Mouse (Mus musculus) stomach, embryonic 16.5 days (tissue): ENCODE data around the gene Sarm1. TPM values are rescaled to one million over a fixed set of nuclear protein-coding genes. Genes with fewer than 3 reads are reported as not detected.
A peak's percentile ranks its signal among the peaks of the same experiment; 100 is the strongest.

Source experiments
- ATAC-seq: fragments of 200-750 bp; cut with Nextera tagmentation; 2 replicates; pipeline ENCODE4 v1.8.0; 2017; ENCODE audit warnings: moderate number of reproducible peaks, moderate TSS enrichment; ENCODE audit not compliant: insufficient read depth, low FRiP score
- H3K27ac ChIP-seq: fragments of 300-500 bp; sonication (generic); 2 replicates; pipeline ENCODE4 v1.5.1; 2014; ENCODE audit warnings: low read length
- H3K27me3 ChIP-seq: fragments of 300-500 bp; sonication (generic); 2 replicates; pipeline ENCODE4 v1.6.1; 2014; ENCODE audit warnings: low read length, control low read depth, mixed read lengths; ENCODE audit not compliant: control insufficient read depth, insufficient read depth
- H3K36me3 ChIP-seq: fragments of 300-500 bp; sonication (generic); 2 replicates; pipeline ENCODE4 v1.6.1; 2014; ENCODE audit warnings: low read length; ENCODE audit not compliant: control insufficient read depth, insufficient read depth
- H3K4me1 ChIP-seq: fragments of 300-500 bp; sonication (generic); 2 replicates; pipeline ENCODE4 v1.6.1; 2014; ENCODE audit warnings: low read length, control low read depth, mixed read lengths; ENCODE audit not compliant: control insufficient read depth, insufficient read depth
- H3K4me2 ChIP-seq: fragments of 300-500 bp; sonication (generic); 2 replicates; pipeline ENCODE4 v1.6.1; 2014; ENCODE audit warnings: low read depth, low read length, mixed read lengths
- H3K4me3 ChIP-seq: fragments of 300-500 bp; sonication (generic); replicated peaks from 2 replicates; pipeline ENCODE4 v1.5.1; 2014; ENCODE audit warnings: mild to moderate bottlenecking, low read length
- H3K9ac ChIP-seq: fragments of 300-500 bp; sonication (generic); 2 replicates; pipeline ENCODE4 v1.6.1; 2014; ENCODE audit warnings: low read length
- H3K9me3 ChIP-seq: fragments of 300-500 bp; sonication (generic); replicated peaks from 2 replicates; pipeline ENCODE4 v1.6.1; 2016; ENCODE audit warnings: low read length, control low read depth; ENCODE audit not compliant: control insufficient read depth
- WGBS: fragments of 180-500 bp; shearing (Covaris S2); extraction: QIAGEN DNeasy Blood & Tissue Kit; methylation state at CpG from one replicate; pipeline ENCODE4 v1.1.7; 2014; 5-methylcytosine and 5-hydroxymethylcytosine counted together
- polyA plus RNA-seq: library from polyadenylated mRNA; unstranded; fragments of >200 nt; fragmentation: Nextera tagmentation; extraction: Ambion mirVana; gene quantifications from 2 replicates; pipeline ENCODE4 v1.2.1, GENCODE M21; 2015

The Sarm1 gene
- polyA plus RNA-seq, result 2.3 and 2.4 TPM in 2 replicates

DNA sequence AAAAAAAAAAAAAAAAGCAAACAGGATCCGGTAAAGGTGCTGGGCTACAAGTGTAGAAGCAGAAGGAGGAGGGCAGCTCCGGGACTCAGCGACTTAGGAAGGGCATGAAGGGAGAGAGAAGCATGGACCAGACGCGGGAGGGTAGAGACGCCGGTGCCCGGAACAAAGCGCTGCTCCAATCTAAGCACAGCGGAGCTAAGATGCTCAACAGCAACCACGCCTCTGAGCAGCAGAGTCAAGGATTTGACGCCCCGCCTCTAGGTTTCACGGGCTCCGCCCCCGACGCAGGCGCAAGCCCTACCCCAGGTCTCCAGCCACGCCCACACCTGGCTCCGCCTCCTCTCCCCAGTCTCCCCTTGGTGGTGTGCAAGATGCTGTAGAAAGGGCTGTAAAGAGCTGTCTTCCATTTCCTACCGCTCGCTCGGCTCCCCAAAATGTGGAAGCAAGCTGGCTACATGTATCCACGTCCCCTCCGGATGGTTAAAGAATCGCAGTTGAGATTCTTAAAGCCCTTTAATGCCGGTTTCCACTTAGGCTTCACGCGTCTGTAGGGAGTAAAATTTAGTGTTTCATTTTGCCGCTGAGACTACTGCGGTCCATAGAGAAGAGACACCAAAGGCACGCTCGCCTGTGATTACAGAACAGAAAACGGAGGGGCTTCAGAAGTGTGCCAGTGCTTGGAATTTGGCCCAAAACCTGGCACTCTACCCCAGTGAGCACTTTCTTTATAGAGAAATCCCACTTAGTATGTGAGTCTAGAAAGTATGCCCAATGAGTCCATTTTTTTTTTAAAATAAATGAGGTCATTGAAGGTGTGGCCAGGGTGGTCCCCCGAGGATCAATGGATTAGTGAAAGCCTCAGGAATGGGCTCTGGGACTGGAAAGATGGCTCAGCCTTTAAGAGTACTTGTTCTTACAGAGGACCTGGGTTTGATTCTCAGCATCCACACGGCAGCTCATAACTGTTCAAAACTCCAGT lies at the start of gene Sarm1:
Gene Sarm1 (minus strand): TSS at position 211 of the 979 bp plus-strand sequence.
- 0 out of 2 replicates have a peak within 1 kb of the TSS, but pooled peaks have one; percentile 47 for H3K27ac ChIP-seq
- H3K9ac ChIP-seq, result peak within 1 kb of the TSS; percentile 65
- H3K27me3 ChIP-seq, result peaks cover 38% of the 10 kb centered on the region
- ATAC-seq, result peak; percentile 98
- 2% methylated on average over 36 of the region's 36 CpGs for WGBS
- H3K9me3 ChIP-seq, result no peaks in the 10 kb centered on the region
- peak within 1 kb of the TSS; percentile 91 for H3K4me2 ChIP-seq
- H3K4me3 ChIP-seq, result peak within 1 kb of the TSS; percentile 54
- H3K4me1 ChIP-seq, result peaks cover 6% of the 10 kb centered on the region
- no peaks in the 10 kb centered on the region for H3K36me3 ChIP-seq

DNA sequence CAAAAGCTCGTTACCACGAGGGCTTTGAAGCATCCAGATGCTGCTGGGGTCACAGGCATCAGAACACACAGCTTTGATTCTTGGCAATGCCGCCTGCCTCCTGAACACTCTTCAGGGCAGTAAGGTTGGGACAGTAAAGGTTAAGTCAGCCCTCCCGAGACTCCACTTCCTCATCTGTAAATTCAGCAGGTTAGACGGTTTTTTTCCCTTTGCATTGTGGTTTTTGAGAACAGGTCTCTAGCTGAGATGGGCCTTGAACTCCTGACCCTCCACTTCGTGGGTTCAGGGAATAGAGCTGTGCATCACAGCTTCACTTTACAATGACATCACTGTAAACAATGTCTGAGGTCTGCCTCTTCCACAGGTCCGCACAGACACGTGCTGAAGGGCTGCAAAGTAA lies 47.6 kb upstream of the Sarm1 start:
- Histone ChIP-seq H3K36me3 (peaks cover 13% of the 10 kb centered on the region), H3K4me1 (peaks cover 10% of the 10 kb centered on the region)
- 49% methylated on average over 8 of the region's 8 CpGs for WGBS

DNA sequence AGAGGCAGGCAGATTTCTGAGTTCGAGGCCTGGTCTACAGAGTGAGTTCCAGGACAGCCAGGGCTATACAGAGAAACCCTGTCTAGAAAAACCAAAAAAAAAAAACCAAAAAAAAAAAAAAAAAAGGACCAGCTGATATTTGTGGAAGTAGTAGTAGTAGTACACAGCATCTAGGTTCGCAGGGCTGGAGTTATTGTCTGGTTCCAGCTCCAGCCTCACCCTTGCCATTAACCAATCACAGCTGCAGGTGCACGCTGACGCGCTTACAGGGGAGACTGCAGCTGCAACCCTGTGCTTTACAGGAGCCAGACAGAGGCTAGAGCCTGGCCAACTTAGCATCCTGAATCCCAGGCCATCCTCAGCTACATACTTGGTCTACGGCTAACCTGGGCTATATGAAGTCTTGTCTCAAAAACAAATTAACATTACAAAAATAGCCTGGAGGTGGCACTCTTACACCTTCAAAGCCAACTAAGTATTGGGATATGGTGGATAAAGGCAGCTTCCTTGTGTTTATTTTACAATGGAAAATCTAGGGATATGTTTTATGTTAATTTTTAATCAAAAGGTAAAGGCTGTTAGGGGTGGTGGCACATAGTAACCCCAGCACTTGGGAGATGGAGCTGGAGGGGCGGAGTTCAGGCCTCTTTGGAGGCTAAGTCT lies 47.0 kb upstream of the Sarm1 start:
- Histone ChIP-seq H3K4me3 (no peak overlapping the region), H3K27ac (no peak overlapping the region), H3K9me3 (no peaks in the 10 kb centered on the region), H3K27me3 (no peaks in the 10 kb centered on the region), H3K4me2 (no peak overlapping the region), H3K36me3 (peaks cover 15% of the 10 kb centered on the region), H3K9ac (no peak overlapping the region), H3K4me1 (peaks cover 8% of the 10 kb centered on the region)
- WGBS, result 92% methylated on average over 7 of the region's 7 CpGs
- ATAC-seq, result no peak

More for the DNA sequence above, 47.6 kb upstream of the Sarm1 start:
- Histone ChIP-seq H3K4me2 (no peak overlapping the region), H3K4me3 (no peak overlapping the region), H3K27ac (no peak overlapping the region), H3K27me3 (no peaks in the 10 kb centered on the region), H3K9ac (no peak overlapping the region), H3K9me3 (no peaks in the 10 kb centered on the region)
- ATAC-seq, result no peak

DNA sequence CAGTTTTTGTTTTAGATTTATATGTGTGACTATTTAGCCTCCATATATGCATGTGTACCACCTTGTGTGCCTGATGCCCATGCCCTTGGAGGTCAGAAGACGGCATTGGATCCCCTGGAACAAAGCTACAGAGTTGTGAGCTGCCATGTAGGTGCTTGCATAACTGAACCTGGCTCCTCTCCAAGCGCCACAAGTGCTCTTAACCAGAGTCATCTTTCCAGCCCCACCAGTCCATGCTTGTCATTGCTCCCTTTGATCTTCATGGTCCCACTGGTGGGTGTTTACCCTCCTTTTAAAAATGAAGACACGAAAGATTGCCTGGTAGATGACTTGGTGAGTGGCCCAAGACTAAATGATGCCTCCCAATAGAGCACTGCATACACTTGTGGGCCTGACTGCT lies 42.8 kb upstream of the Sarm1 start:
- Histone ChIP-seq H3K36me3 (peaks cover 15% of the 10 kb centered on the region), H3K27ac (no peak overlapping the region), H3K4me1 (peaks cover 11% of the 10 kb centered on the region), H3K9me3 (no peaks in the 10 kb centered on the region), H3K4me2 (no peak overlapping the region), H3K9ac (no peak overlapping the region), H3K4me3 (no peak overlapping the region), H3K27me3 (no peaks in the 10 kb centered on the region)
- 79% methylated on average over 3 of the region's 3 CpGs for WGBS
- no peak for ATAC-seq

DNA sequence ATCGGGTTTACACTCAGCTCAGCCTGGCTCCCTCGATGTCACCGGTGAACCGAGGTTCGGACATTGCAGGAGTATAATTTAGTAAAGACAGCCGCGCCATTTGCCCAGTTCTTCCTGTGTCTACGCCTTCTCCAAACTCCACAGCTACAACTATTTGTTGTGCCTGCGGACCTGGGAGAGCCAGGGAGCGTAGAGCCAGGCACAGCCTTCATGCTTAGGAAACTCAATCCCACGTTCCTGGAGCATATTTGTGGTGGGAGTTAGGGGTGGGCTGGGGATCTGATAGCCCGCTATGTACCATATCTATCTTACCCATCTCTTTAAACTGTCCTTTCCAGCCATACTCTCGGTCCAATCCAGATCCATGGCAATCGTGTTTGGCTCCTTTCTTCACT lies 39.1 kb upstream of the Sarm1 start:
- Histone ChIP-seq H3K9ac (peak overlapping the region; percentile 90), H3K9me3 (no peaks in the 10 kb centered on the region), H3K27ac (peak overlapping the region; percentile 89), H3K4me2 (peak overlapping the region; percentile 85), H3K36me3 (peaks cover 12% of the 10 kb centered on the region), H3K4me1 (peaks cover 20% of the 10 kb centered on the region), H3K27me3 (no peaks in the 10 kb centered on the region), H3K4me3 (peak overlapping the region; percentile 66)
- under 1% methylated on average over 14 of the region's 14 CpGs for WGBS
- ATAC-seq, result no peak; the same call in 1 of the 2 replicates

DNA sequence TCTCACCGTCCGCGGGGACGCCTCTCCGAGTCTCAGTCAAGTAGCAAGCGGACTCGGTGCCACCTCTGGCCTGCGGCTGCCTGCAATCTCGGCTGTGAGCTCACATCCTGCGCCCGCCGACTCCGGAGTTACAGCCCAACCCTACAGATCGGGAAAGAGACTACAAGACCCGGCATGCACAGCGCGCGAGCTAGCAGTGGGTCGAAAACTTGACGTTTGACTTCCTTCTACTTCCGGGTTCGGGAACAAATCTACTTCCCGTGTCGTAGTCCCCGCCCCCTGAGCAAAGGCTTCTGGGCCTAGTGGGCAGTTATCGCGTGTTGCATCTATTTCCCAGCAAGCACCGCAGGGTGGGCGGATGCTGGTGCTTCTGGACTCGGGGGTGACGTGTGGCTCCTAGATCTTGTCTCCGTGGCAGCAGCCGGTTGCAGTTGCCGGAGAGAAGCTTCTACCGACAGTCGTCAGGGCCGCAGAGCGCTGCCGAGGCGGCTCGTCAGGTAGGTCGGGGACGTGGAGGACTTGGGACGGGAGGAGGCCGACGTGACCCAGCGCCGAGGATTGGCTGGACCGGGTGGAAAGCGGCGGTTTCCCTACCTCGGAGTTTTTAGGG lies 38.6 kb upstream of the Sarm1 start, which contains the start of the genes Tnfaip1 and Ift20:
Gene Tnfaip1 (minus strand): TSS at position 253 of the 610 bp plus-strand sequence.
Gene Ift20 (plus strand): TSS at position 282 of the 610 bp plus-strand sequence.
- Histone ChIP-seq H3K27me3 (no peaks in the 10 kb centered on the region), H3K9ac (peak within 1 kb of the TSS; percentile 90), H3K4me2 (peak within 1 kb of the TSS; percentile 85), H3K9me3 (no peaks in the 10 kb centered on the region), H3K36me3 (peaks cover 9% of the 10 kb centered on the region), H3K4me3 (peak within 1 kb of the TSS; percentile 66), H3K4me1 (peaks cover 20% of the 10 kb centered on the region), H3K27ac (peak within 1 kb of the TSS; percentile 92)
- peak; percentile 98 for ATAC-seq
- WGBS, result under 1% methylated on average over 52 of the region's 52 CpGs

DNA sequence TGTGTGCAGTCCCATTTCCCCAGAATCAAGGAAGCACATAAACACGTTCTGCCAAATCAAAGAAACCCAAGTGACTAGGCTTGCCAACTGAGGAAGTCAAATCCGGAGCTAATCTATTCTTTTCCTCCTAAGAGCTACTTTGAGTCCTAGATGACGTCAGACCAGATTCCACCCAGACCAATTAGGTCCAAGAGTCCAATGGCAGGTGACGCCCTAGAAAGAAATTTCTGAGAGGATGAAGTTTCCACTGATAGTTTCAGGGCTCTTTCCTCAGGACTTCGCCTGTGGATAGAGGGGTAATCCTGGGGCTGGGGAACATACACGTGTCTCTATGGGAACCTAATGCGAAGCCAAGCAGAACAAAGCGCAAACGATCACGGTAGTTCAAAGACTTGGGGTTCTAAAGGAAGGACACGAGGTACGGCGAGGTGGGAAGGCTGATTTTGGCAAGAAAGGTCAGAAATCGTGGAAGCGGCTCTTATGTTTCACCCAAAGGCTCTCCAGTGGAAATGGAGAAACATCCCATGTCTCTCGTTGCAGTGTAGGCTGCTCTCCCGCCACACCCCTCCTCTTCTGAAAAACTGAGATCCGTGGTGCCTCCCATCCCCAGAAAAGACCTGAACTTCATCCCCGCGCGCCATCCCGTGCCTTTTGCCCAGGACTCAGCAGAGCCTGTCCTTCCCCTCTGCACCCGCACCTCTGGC lies 38.0 kb upstream of the Sarm1 start:
- Histone ChIP-seq H3K4me2 (peak overlapping the region; percentile 71), H3K9ac (peak overlapping the region; percentile 81), H3K9me3 (no peaks in the 10 kb centered on the region), H3K27ac (peak overlapping the region; percentile 92), H3K4me3 (peak overlapping the region; percentile 66), H3K36me3 (peaks cover 3% of the 10 kb centered on the region), H3K4me1 (peaks cover 20% of the 10 kb centered on the region), H3K27me3 (no peaks in the 10 kb centered on the region)
- ATAC-seq, result peak; percentile 41
- under 1% methylated on average over 23 of the region's 23 CpGs for WGBS

DNA sequence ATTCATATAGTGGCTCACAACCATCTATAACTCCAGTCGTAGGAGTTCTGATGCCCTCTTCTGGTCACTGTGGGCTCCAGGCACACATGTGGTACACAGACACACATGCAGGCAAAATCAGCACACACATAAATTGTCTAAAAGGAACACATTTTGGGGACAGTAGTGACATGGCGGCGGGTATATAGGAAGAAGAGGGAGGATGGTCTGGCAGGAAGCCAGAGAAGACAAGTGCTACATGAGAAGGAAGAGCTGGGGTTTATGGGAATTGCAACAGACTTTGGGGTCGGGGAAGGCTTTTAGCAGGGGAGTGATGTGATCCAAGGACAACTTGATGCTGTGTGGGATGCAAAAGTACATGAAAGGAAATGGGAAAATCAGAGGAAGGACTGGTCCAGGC lies 37.0 kb upstream of the Sarm1 start:
- H3K27ac ChIP-seq, result no peak overlapping the region
- peak overlapping the region; percentile 71 for H3K4me2 ChIP-seq
- WGBS, result 83% methylated on average over 4 of the region's 4 CpGs
- peaks cover 1% of the 10 kb centered on the region; the same call in 1 of the 2 replicates for H3K36me3 ChIP-seq
- no peak for ATAC-seq
- no peaks in the 10 kb centered on the region for H3K9me3 ChIP-seq
- H3K4me3 ChIP-seq, result peak overlapping the region; percentile 66
- H3K27me3 ChIP-seq, result no peaks in the 10 kb centered on the region
- peaks cover 20% of the 10 kb centered on the region for H3K4me1 ChIP-seq
- peak overlapping the region; percentile 81; the same call in 1 of the 2 replicates for H3K9ac ChIP-seq
